Mouse (Mus musculus) embryonic facial prominence, embryonic 12.5 days (tissue): ENCODE data around the gene Msantd3. TPM values are rescaled to one million over a fixed set of nuclear protein-coding genes. Genes with fewer than 3 reads are reported as not detected.

Source experiments
- ATAC-seq: fragments of 200-750 bp; cut with Nextera tagmentation; 2 replicates; pipeline ENCODE4 v1.8.0; 2017; ENCODE audit not compliant: insufficient number of reproducible peaks, insufficient read depth, low FRiP score, low TSS enrichment
- H3K27ac ChIP-seq: fragments of 300-500 bp; sonication (generic); 2 replicates; pipeline ENCODE4 v1.5.1; 2016; ENCODE audit warnings: mild to moderate bottlenecking
- H3K27me3 ChIP-seq: fragments of 300-500 bp; sonication (generic); 2 replicates; pipeline ENCODE4 v1.6.1; 2016; ENCODE audit warnings: mild to moderate bottlenecking, moderate library complexity
- H3K36me3 ChIP-seq: fragments of 300-500 bp; sonication (generic); 2 replicates; pipeline ENCODE4 v1.6.1; 2016; ENCODE audit warnings: mild to moderate bottlenecking
- H3K4me1 ChIP-seq: fragments of 300-500 bp; sonication (generic); 2 replicates; pipeline ENCODE4 v1.6.1; 2016
- H3K4me2 ChIP-seq: fragments of 300-500 bp; sonication (generic); replicated peaks from 2 replicates; pipeline ENCODE4 v1.6.1; 2016; ENCODE audit warnings: mild to moderate bottlenecking, moderate library complexity
- H3K4me3 ChIP-seq: fragments of 300-500 bp; sonication (generic); 2 replicates; pipeline ENCODE4 v1.5.1; 2016; ENCODE audit warnings: mild to moderate bottlenecking
- H3K9ac ChIP-seq: fragments of 300-500 bp; sonication (generic); 2 replicates; pipeline ENCODE4 v1.6.1; 2016; ENCODE audit warnings: mild to moderate bottlenecking, moderate library complexity
- H3K9me3 ChIP-seq: fragments of 300-500 bp; sonication (generic); 2 replicates; pipeline ENCODE4 v1.6.1; 2016; ENCODE audit warnings: mild to moderate bottlenecking, moderate library complexity
- WGBS: fragments of 180-500 bp; shearing (Covaris S2); methylation state at CpG from one replicate; pipeline ENCODE4 v1.1.7; 2016; 5-methylcytosine and 5-hydroxymethylcytosine counted together
- polyA plus RNA-seq: library from polyadenylated mRNA; unstranded; fragments of >200 nt; fragmentation: Nextera tagmentation; extraction: Ambion mirVana; gene quantifications from 2 replicates; pipeline ENCODE4 v1.2.1, GENCODE M21; 2016

The Msantd3 gene
- polyA plus RNA-seq = 42.7 and 46.9 TPM in 2 replicates

DNA sequence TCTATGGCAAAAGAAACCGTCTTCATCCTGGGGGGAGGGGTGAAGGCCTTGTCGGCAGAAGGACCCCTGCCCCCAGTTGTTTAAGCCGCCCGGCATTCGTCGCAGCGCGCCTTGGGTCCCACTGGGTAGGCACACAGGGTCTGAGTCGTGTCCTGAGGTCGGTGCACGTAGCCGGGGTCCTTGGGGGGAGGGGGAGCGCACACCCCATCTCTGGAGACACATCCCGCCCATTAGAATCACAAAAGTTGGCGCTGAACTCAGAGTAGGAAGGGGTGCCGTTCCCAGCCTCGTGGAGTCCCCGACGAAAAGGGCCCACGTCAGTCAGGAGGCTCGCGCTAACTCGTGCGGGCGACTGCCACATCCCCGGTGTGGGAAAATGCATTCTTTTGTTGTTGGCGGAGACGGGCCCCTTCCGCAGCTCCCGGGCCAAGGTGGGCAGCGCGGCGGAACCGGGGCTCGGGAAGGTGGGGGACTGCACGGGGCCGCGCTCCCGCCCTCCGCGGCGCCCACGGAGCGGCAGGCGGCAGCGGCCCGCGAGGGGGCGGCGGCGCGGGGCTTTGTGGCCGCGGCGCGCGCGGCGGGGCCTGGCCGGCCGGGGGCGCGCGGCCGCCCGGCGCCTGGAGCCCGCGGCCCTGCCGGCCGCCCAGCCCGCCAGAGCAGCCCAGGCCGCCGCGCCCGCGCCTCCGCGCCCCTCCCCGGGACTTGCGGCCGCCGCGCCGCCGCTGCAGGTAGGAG, at the start of gene Msantd3:
Gene Msantd3 (plus strand): TSS at position 95 of the 735 bp plus-strand sequence.
- Histone ChIP-seq H3K9me3 (no peaks in the 10 kb centered on the region), H3K27me3 (no peaks in the 10 kb centered on the region), H3K9ac (peak within 1 kb of the TSS; percentile 97), H3K4me1 (peaks cover 28% of the 10 kb centered on the region; the same call in 1 of the 2 replicates), H3K4me3 (peak within 1 kb of the TSS; percentile 83), H3K36me3 (no peaks in the 10 kb centered on the region), H3K4me2 (peak within 1 kb of the TSS; percentile 83), H3K27ac (peak within 1 kb of the TSS; percentile 94)
- under 1% methylated on average over 67 of the region's 86 CpGs for WGBS
- peak; percentile 52; the same call in 1 of the 2 replicates for ATAC-seq

DNA sequence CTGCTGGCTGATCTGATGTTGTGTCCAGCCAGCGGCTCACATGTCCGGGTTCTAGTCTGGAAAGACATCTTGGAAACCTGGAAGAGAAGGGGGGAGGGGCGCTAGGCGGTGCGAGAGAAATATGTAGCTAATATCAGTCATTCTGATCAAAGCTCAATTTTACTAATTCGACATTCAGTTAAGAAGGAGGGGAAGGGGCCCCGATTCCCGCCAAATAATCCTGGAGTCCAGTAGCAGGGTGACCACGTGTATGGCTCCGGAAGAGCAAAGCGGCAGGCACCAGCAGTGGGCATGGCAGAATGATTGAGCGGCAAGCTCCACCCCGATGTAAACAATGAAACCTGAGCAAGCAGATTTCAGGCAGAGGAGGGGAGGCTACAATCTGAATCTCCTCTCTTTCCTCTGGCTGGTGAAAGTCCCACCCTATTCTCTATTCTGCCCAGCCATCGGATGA, 48.4 kb upstream of the Msantd3 start:
- Histone ChIP-seq H3K27me3 (no peaks in the 10 kb centered on the region), H3K4me3 (peak overlapping the region; percentile 30), H3K4me1 (no peaks in the 10 kb centered on the region), H3K4me2 (peak overlapping the region; percentile 44), H3K9ac (0 out of 2 replicates have a peak overlapping the region, but pooled peaks have one; percentile 20), H3K9me3 (no peaks in the 10 kb centered on the region), H3K36me3 (no peaks in the 10 kb centered on the region), H3K27ac (no peak overlapping the region)
- WGBS = 8% methylated on average over 14 of the region's 14 CpGs
- peak; percentile 74; the same call in 1 of the 2 replicates for ATAC-seq

DNA sequence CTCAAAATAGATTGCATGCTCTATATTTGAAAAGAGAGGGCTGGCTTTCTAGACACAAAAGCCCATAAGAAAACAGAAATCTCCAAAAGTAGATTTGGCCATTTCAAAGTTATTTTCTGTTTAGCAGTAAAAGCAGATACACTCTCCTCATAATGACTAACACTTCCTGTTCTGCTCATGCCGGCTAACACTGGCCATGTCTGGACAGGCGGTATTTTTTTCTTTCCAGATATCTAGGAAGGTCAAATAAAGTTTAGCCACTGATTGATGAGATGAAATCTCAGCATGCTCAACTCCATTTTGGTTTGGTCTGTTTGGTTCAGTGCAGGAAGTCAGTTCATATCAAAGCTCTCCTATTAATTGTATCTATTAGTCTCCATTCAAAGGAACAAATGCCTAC, 47.2 kb upstream of the Msantd3 start:
- Histone ChIP-seq H3K27me3 (no peaks in the 10 kb centered on the region), H3K4me2 (no peak overlapping the region), H3K4me1 (no peaks in the 10 kb centered on the region), H3K36me3 (no peaks in the 10 kb centered on the region), H3K27ac (no peak overlapping the region), H3K4me3 (no peak overlapping the region), H3K9ac (no peak overlapping the region), H3K9me3 (no peaks in the 10 kb centered on the region)
- ATAC-seq = no peak
- 65% methylated on average over 2 of the region's 2 CpGs for WGBS

DNA sequence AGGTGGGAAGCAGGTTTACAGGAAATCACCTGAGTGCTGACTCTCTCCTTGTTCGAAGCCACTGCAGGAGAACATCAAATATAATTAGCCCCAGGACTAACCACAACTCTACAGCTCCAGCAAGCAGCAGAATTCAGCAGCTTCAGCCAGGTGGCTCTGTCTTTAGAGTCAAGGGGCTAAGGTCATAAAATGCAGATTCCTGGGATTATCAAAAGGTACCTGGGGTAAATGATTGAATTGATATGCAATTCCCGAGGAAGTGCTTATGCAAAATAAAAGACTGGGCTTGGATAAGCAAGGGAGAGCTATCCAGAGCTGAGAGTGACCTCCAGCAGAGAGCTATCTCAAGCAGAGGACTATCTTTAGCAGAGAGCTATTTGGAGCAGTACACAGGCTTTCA, 28.9 kb upstream of the Msantd3 start:
- no peak overlapping the region for H3K27ac ChIP-seq
- WGBS = 66% methylated on average over 2 of the region's 2 CpGs
- ATAC-seq = no peak
- peaks cover 5% of the 10 kb centered on the region; the same call in 1 of the 2 replicates for H3K9me3 ChIP-seq
- no peak overlapping the region for H3K9ac ChIP-seq
- no peak overlapping the region for H3K4me3 ChIP-seq
- no peak overlapping the region for H3K4me2 ChIP-seq
- no peaks in the 10 kb centered on the region for H3K36me3 ChIP-seq
- H3K27me3 ChIP-seq = no peaks in the 10 kb centered on the region
- H3K4me1 ChIP-seq = no peaks in the 10 kb centered on the region

DNA sequence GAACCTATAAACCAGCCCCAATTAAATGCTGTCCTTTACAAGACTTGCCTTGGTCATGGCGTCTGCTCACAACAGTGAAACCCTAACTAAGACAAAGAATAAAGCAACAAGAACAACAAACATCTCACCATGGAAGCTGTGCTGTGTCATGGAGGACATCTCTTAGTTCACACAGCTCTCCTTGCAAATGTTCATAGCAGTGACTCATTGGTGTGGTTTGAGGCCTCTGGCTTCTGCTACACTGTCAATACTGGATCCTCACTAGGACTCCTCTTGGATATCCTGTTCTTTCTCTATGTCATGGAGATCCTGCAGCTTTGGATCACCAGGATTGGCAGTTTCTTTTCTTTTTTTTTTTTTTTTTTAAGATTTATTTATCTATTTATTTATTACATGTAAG, 10.2 kb upstream of the Msantd3 start:
- Histone ChIP-seq H3K27ac (no peak overlapping the region), H3K4me3 (no peak overlapping the region), H3K4me2 (no peak overlapping the region), H3K36me3 (no peaks in the 10 kb centered on the region), H3K9ac (no peak overlapping the region), H3K9me3 (no peaks in the 10 kb centered on the region), H3K4me1 (no peaks in the 10 kb centered on the region), H3K27me3 (no peaks in the 10 kb centered on the region)
- no peak for ATAC-seq
- WGBS = 97% methylated on average over 1 of the region's 1 CpGs

DNA sequence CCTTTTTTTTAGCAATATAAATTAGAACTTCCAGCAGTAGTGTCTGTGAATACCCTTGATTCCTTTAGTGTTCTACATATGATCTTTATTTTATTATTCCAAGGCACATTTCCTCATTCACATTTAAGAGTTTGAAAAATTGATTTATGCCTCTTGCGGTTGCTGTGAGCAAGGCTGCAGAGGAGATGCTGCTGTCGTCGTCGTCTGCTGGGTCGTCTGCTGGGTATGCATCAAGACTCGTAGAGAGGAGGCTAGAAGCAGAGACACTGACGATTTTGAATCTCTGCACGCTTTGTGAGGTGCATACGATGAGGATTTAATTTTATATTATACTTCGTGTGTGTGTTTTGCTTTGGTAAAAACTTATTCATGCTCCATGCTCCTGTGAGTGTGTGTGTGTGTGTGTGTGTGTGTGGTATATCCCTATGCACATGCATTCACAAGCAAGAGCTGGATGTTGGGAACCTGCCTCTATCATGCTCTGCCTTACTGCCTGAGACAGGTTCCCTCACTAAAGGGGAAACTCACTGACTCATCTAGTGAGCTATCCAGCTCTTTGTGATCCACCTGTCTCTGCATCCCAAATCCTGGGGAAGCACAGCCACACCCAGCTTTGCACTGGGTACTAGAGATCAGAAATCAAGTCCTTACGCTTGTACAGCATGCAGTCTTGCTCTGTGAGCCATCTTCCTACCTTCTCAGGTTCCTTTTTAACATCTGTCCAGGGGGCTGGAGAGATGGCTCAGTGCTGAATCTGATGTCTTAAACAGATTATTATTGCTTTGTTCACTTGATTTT, 7.7 kb upstream of the Msantd3 start:
- Histone ChIP-seq H3K27me3 (no peaks in the 10 kb centered on the region), H3K27ac (no peak overlapping the region), H3K4me2 (no peak overlapping the region), H3K4me1 (no peaks in the 10 kb centered on the region), H3K9me3 (no peaks in the 10 kb centered on the region), H3K36me3 (no peaks in the 10 kb centered on the region), H3K9ac (no peak overlapping the region), H3K4me3 (no peak overlapping the region)
- no peak for ATAC-seq
- WGBS = 79% methylated on average over 11 of the region's 11 CpGs

DNA sequence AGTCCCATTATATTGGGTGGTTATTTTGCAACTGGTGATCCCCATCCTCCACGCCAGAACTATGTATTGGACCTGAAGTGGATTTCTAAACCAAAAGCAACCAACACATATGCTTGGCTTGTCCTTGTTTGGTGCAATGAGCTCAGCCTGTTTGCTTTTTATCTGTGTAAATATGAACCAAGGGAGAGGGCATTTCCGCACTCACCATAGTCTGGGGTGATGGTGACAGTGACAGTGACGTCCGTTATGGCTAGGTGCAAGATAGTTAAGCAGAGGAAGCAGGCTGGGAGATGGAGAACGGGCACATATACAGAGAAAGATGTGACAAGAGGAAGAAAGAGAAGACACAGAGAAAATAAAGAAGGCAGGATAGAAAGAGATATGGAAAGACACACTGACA, 3.5 kb upstream of the Msantd3 start:
- Histone ChIP-seq H3K4me1 (no peaks in the 10 kb centered on the region), H3K36me3 (no peaks in the 10 kb centered on the region), H3K4me2 (no peak overlapping the region), H3K27ac (no peak overlapping the region), H3K9ac (no peak overlapping the region), H3K4me3 (no peak overlapping the region), H3K9me3 (no peaks in the 10 kb centered on the region), H3K27me3 (no peaks in the 10 kb centered on the region)
- WGBS = 89% methylated on average over 5 of the region's 5 CpGs
- ATAC-seq = no peak

DNA sequence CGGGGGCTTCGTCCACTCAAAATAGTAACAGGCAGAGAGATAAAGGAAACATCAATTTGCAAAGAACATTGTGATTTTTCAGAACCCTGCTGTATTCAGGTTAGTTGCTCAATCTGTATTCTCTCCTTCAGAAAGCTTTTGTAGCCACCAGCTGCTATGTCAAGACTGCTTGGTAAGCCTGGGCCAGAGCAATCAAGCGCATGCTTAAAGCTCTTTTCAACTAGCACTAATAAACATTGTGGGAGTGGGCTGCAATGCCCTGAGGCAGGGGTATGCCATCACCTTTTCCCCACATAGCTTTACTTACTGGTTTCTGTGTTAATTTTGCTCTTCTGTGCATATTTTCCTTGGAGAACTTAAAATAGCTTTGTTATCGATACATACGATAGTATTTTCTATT, 2.7 kb upstream of the Msantd3 start:
- Histone ChIP-seq H3K4me3 (no peak overlapping the region), H3K4me1 (peaks cover 6% of the 10 kb centered on the region; the same call in 1 of the 2 replicates), H3K9me3 (no peaks in the 10 kb centered on the region), H3K9ac (no peak overlapping the region), H3K4me2 (no peak overlapping the region), H3K36me3 (no peaks in the 10 kb centered on the region), H3K27ac (no peak overlapping the region), H3K27me3 (no peaks in the 10 kb centered on the region)
- WGBS = 86% methylated on average over 5 of the region's 5 CpGs
- no peak for ATAC-seq

DNA sequence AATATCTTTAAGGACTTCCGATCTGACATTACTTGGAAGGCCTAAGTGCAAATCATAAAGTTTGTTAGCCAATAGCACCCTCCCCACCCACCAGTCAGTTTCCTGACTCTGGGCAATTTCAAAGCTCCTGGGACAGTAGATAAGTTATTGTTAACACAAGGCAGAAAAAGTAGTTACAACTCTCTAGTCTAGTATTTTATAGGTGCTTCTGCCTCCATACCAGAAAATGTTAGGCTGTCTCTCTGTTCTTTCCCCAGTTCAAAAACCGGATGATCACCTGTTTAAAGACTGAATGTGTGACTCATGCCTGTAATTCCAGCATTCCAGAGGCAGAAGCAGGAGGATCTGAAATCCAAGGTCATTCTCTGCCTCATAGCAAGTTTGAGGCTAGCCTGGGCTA, 1.2 kb upstream of the Msantd3 start:
- Histone ChIP-seq H3K9ac (no peak overlapping the region), H3K9me3 (no peaks in the 10 kb centered on the region), H3K4me1 (peaks cover 18% of the 10 kb centered on the region; the same call in 1 of the 2 replicates), H3K36me3 (no peaks in the 10 kb centered on the region), H3K4me3 (no peak overlapping the region), H3K4me2 (no peak overlapping the region), H3K27ac (no peak overlapping the region), H3K27me3 (no peaks in the 10 kb centered on the region)
- 94% methylated on average over 2 of the region's 2 CpGs for WGBS
- ATAC-seq = no peak

DNA sequence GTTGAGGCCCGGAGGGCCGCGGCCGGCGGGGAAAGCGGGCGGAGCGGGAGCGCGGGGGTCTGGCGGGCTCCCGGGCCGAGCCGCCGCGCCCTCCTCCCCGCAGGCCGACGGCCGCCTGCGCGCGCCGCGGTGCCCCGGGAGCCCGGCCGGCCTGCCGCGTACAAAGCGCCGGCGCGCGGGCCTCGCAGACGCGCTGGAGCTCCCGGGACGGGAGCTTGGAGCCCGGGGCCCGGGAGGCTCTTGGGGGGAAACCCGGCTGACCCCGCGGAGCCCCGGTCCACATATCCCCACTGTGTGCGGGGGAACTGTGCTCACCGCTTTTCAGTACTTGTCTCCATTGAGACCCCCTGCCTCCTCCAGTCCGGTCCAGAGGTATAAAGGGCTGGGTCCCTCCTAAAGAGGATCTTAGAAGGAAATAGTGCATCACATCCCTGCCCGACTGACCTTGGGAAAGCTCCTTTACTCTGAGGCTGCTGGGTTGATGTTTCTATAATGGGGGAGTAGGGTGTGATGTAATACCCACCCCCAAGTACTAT, 909 bp downstream of the Msantd3 start:
- WGBS = 0% methylated on average over 28 of the region's 50 CpGs
- peaks cover 32% of the 10 kb centered on the region for H3K4me1 ChIP-seq

DNA sequence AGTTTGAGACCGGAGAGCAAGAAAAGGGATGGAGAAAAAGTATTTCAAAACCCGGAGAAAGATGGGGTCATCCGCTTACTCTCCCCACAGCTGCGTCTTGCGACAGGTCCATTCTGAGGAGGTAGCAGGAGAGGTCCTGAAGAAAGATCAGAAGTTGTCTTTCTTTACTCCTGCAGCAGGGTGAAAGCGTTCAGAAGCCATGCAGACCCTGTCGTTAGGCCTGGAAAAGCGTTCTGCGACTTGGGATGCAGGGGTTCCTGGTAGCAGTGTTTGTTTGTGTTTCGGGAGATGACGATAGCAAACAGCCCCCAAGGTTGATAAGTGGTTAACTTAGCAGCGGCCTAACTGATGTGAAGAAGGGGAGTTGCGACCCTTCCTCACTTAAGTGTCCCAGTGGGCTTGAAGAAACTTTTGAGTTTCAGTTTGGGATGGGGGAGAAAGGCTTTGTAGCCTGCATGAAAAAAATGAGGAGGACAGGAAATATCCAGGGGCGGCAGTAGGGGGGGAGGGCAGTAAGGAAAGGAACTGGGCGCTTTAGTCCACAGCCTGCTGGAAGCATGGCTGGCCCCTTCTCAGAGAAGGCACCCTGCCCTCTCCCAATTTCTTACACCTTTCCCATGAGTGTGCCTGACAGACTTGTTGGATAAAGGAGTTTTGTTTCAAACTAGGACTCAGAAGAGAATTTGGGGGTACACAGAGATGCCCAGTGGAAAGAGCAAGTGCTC, 2.0 kb downstream of the Msantd3 start:
- H3K27ac ChIP-seq = no peak overlapping the region
- peaks cover 42% of the 10 kb centered on the region for H3K4me1 ChIP-seq
- WGBS = 4% methylated on average over 15 of the region's 15 CpGs

More for the DNA sequence above, 909 bp downstream of the Msantd3 start:
- peak overlapping the region; percentile 97 for H3K9ac ChIP-seq
- no peaks in the 10 kb centered on the region for H3K27me3 ChIP-seq
- peak overlapping the region; percentile 83 for H3K4me2 ChIP-seq
- H3K4me3 ChIP-seq = peak overlapping the region; percentile 83
- 0 out of 2 replicates have a peak, but pooled peaks have one; percentile 49 for ATAC-seq
- H3K9me3 ChIP-seq = no peaks in the 10 kb centered on the region
- H3K27ac ChIP-seq = peak overlapping the region; percentile 94
- H3K36me3 ChIP-seq = no peaks in the 10 kb centered on the region

More for the DNA sequence above, 2.0 kb downstream of the Msantd3 start:
- ATAC-seq = no peak
- no peaks in the 10 kb centered on the region for H3K27me3 ChIP-seq
- H3K4me2 ChIP-seq = peak overlapping the region; percentile 83
- no peaks in the 10 kb centered on the region for H3K9me3 ChIP-seq
- H3K9ac ChIP-seq = peak overlapping the region; percentile 97
- peak overlapping the region; percentile 83 for H3K4me3 ChIP-seq
- no peaks in the 10 kb centered on the region for H3K36me3 ChIP-seq
